Mouse (Mus musculus) neural tube, embryonic 12.5 days (tissue): ENCODE results near the gene Cntnap5c. TPM values are rescaled to one million over a fixed set of nuclear protein-coding genes. Genes with fewer than 3 reads are reported as not detected.

Source experiments
- ATAC-seq: fragments of 200-750 bp; cut with Nextera tagmentation; 2 replicates; pipeline ENCODE4 v1.8.0; 2017; ENCODE audit warnings: low read depth, mild to moderate bottlenecking, moderate TSS enrichment, moderate library complexity; ENCODE audit not compliant: low FRiP score
- H3K27ac ChIP-seq: fragments of 300-500 bp; sonication (generic); 2 replicates; pipeline ENCODE4 v1.5.1; 2016
- H3K27me3 ChIP-seq: fragments of 300-500 bp; sonication (generic); replicated peaks from 2 replicates; pipeline ENCODE4 v1.6.1; 2016; ENCODE audit warnings: mild to moderate bottlenecking
- H3K36me3 ChIP-seq: fragments of 300-500 bp; sonication (generic); 2 replicates; pipeline ENCODE4 v1.6.1; 2016; ENCODE audit warnings: mild to moderate bottlenecking
- H3K4me1 ChIP-seq: fragments of 300-500 bp; sonication (generic); 2 replicates; pipeline ENCODE4 v1.6.1; 2016
- H3K4me2 ChIP-seq: fragments of 300-500 bp; sonication (generic); replicated peaks from 2 replicates; pipeline ENCODE4 v1.6.1; 2016; ENCODE audit warnings: mild to moderate bottlenecking
- H3K4me3 ChIP-seq: fragments of 300-500 bp; sonication (generic); 2 replicates; pipeline ENCODE4 v1.5.1; 2016
- H3K9ac ChIP-seq: fragments of 300-500 bp; sonication (generic); 2 replicates; pipeline ENCODE4 v1.6.1; 2016; ENCODE audit warnings: mild to moderate bottlenecking
- H3K9me3 ChIP-seq: fragments of 300-500 bp; sonication (generic); 2 replicates; pipeline ENCODE4 v1.6.1; 2016; ENCODE audit warnings: mild to moderate bottlenecking
- WGBS: fragments of 180-500 bp; shearing (Covaris S2); methylation state at CpG from one replicate; pipeline ENCODE4 v1.1.7; 2016; 5-methylcytosine and 5-hydroxymethylcytosine counted together
- polyA plus RNA-seq: library from polyadenylated mRNA; unstranded; fragments of >200 nt; fragmentation: Nextera tagmentation; extraction: Ambion mirVana; gene quantifications from 2 replicates; pipeline ENCODE4 v1.2.1, GENCODE M21; 2016

The Cntnap5c gene
- polyA plus RNA-seq, 1 experiment from 2014 or later = 0.42 TPM

- Histone ChIP-seq H3K9ac (no peak overlapping the region), H3K27me3 (no peaks in the 10 kb centered on the region), H3K36me3 (no peaks in the 10 kb centered on the region), H3K27ac (no peak overlapping the region), H3K4me3 (no peak overlapping the region), H3K9me3 (no peaks in the 10 kb centered on the region), H3K4me2 (no peak overlapping the region), H3K4me1 (no peaks in the 10 kb centered on the region)
- no peak for ATAC-seq
- 79% methylated on average over 1 of the region's 1 CpGs for WGBS
These were observed 639.4 kb downstream of the Cntnap5c start for GRCm38 (mm10) chr17:58408756-58409155.

GRCm38 (mm10) chr17:58437443-58437842 is 668.1 kb downstream of the Cntnap5c start:
- Histone ChIP-seq H3K4me3 (no peak overlapping the region), H3K4me2 (no peak overlapping the region), H3K36me3 (no peaks in the 10 kb centered on the region), H3K4me1 (no peaks in the 10 kb centered on the region), H3K27ac (no peak overlapping the region), H3K9me3 (no peaks in the 10 kb centered on the region), H3K27me3 (no peaks in the 10 kb centered on the region), H3K9ac (no peak overlapping the region)
- ATAC-seq = no peak

Other genes starting within 250 kb of the Cntnap5c start
- not detected in 2 replicates for gene Vmn2r120, start 224.1 kb upstream of the Cntnap5c start, polyA plus RNA-seq
- not detected in 2 replicates for gene Gm21834, start 27.4 kb upstream of the Cntnap5c start, polyA plus RNA-seq